Mouse (Mus musculus) layer of hippocampus, adult 2 months (tissue): Measurements from ENCODE around the gene Cbwd1. TPM values are rescaled to one million over a fixed set of nuclear protein-coding genes. Genes with fewer than 3 reads are reported as not detected.
A peak's percentile ranks its signal among the peaks of the same experiment; 100 is the strongest.
"Not testable (repeated sequence)": the region's sequence is repeated elsewhere in the genome, so short reads cannot be mapped to it uniquely, and the experiment has no call there.

Experiments used
- DNase-seq, 2 experiments: peaks; one replicate each; pipeline ENCODE4 v3.0.0; 2022; ENCODE audit warnings: low spot score in 2 of 2
- H3K27ac ChIP-seq: fragments of 200-600 bp; 2 replicates; pipeline ENCODE4 v1.8.1; 2022
- H3K4me3 ChIP-seq: fragments of 200-600 bp; 2 replicates; pipeline ENCODE4 v1.8.1; 2022; ENCODE audit warnings: mild to moderate bottlenecking
- CTCF ChIP-seq: fragments of 200-600 bp; conservative IDR thresholded peaks from 2 replicates; pipeline ENCODE4 v1.8.1; 2022; ENCODE audit warnings: antibody characterized with exemption, mild to moderate bottlenecking, moderate library complexity
- total RNA-seq, 2 experiments: library from RNA; stranded (reverse); gene quantifications; 2 replicates each; pipeline ENCODE4 v1.2.3; 2021

The Cbwd1 gene
- total RNA-seq, 2 experiments from 2014 or later: 14.8 to 16.4 TPM

DNA sequence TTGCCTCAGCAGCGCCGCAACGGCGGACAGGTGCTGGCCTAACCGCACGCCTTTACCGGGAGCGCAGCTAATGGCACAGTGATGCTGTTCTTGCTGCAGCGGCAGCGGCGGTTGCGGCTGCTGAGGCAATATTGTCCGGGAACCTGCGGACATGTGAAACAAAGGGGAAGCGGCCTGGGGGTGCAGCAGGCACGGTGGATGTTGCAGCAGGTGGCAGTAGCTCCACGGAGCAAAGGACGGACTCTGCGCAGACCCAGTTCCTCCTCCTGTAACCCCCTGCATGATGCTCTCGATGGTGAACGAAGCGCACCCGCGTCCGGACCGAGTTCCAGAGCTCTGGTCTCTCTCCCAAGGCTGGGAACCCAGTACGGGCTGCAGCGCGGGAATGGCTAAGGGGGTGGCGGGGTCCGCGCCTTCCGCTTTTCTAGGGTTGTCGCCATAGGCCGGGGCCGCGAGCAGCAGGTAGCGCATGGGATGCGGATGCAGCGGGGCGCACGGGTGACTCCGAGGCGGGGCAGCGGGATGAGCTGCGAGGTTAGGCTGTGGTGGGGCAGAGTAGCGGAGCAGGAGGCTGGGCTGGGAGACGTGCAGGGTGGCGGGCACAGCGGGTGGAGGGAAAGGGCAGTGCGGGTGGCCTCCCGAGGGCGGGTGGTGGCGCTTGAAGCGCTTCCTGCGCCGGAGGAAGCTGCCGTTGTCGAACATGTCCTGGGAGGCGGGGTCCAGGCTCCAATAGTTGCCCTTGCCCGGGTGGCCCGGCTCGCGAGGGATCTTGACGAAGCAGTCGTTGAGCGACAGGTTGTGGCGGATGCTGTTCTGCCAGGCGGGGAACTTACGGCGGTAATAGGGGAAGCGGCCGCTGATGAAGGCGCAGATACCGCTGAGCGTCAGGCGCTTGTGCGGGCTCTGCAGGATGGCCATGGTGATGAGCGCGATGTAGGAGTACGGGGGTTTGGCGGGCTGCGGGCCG, 61.5 kb downstream of the Cbwd1 start:
- no peak for TF ChIP-seq CTCF
- no peak overlapping the region for H3K27ac ChIP-seq
- no peak for DNase-seq
- peak overlapping the region; percentile 36 for H3K4me3 ChIP-seq

DNA sequence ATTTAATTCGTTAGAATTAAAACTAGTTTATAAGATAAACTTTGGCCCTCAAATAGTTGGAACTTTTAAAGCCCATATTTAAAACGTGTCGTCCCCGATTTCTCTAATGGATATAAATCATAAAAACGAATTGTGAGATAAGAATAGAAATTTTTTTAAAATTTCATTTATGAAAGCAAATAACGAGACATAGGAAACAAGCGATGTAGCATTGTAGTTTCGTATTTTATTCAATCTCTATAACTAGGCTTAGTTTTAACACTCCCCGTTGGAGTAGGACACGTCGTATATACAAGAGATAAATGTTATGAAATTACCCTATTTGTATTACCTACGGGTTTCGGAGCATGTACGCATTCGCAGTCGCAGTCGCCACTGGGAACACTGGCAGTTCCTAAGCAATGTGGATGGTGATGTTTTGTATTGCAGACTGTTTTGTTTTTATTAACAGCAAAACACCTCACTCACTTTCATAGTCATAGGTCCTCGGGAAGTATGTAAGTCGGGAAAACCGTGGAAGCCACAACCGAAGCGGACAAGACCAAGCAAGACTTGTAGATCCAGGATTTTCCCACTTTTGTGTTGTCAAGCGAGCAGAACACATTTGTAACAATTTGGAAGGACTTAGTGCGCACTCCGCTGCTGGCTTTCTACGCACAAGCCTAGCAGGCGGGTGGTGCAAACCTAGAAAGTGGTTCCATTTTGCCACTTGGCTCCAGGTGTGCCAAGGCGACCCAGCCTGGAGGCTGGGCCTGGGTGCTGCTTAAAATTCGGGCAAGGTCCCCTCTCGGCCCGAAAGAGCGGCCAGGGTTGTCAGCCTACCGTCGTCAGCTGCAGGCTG, 62.5 kb downstream of the Cbwd1 start:
- H3K4me3 ChIP-seq: no peak overlapping the region
- no peak for DNase-seq

DNA sequence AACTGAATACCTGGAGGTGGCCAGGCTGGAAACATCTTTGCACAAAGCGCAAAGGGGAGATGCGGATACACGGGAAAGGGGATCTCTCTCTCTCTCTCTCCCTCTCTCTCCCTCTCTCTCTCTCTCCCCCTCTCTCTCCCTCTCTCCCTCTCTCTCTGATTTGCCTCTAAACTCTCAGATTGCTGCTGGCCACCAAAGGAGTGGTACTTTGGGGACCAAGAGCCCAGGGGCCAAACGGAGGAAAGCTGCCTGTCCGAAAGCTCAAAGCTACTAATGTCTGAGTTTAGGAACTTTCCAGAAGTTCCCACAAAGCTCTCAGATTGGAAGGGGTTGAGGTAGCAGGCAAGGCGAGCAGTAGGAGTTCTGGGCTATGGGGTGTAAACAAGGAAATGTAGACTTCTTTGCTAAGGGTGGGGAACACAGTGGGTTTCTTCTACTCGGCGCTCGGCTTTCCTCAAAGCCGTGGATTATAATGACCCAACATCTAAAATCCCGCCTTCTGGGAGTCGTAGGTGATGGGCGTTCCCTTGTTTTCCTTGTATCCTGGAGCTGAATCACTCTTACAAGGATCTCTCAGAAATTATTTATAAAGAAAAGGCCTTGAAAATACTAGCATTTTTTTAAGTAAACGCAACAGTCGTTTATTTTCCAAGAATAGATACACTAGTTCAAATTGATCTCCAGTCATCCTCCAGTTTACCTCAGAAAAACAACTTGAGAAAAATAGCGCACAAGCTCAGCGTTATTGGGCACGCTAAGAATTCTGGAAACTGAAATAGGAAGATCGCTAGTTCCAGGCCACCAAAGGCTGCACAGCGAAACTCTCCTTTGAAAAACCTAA, 63.3 kb downstream of the Cbwd1 start:
- no peak for TF ChIP-seq CTCF
- H3K4me3 ChIP-seq: no peak overlapping the region
- no peak overlapping the region for H3K27ac ChIP-seq
- DNase-seq: no peak

More for the DNA sequence above, 62.5 kb downstream of the Cbwd1 start:
- no peak for TF ChIP-seq CTCF
- H3K27ac ChIP-seq: no peak overlapping the region

DNA sequence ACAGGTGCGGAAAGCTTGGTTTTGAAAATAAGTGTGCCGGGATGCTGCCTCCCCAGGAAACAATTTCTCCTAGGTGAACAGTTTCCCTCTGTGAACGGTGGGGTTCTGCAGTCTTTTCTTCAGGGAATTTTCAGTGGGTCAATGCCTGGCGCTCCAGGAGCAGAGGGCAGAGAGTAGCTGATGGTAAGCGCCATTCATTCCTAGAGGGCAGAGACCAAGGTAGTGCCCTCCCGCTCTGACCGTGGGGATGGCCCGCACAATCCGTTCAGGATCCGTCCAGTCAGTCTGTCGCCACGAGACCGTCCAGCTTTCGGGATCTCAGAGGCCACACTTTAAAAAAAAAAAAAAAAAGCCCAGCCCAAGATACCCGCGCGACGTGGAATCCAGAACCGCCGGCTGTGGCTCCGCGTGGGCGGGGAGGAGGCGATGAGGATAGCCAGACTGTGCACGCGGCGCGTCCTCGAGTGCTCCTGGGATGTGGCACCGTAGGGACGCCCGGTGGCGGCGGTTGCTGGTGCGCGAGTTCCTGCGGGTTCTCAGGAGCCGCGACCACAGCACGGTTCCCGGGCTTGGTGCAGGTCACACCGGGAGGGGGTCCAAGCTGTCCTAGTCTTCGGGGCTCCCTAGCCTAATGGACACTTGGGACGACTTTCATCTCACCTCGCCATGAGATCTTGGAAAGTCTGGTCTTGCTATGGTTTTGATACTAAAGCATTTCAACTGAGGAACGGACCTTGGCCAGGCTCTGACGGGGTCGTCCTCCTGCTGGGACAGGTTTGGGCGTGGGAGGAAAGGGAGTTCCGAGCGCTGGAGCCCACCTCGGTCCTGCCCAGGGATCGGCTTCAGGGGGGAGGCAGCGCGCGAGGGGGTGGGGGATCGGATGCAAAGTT, 64.2 kb downstream of the Cbwd1 start:
- H3K4me3 ChIP-seq: no peak overlapping the region
- DNase-seq: no peak
- H3K27ac ChIP-seq: no peak overlapping the region
- TF ChIP-seq CTCF: no peak

DNA sequence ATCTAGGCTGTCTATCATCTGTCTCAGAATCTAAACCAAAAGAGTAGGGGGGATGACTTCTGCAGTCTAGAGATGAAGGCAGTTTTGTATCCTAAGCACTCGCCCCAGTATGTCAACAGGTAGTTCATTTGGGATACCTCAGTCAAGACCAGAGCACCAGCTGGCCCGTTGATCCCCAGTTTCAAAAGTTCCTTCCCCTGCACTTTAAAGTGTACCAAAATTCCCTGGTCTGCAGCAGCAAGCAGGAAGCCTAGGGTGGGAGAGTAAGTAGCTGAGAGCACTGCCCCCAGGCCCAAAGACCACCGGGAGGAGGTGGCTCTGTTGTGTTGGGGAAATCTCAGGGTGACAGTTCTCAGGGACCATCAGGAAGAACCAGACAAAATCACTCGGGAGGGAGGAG, 64.9 kb downstream of the Cbwd1 start:
- H3K4me3 ChIP-seq: no peak overlapping the region
- DNase-seq: no peak
- H3K27ac ChIP-seq: no peak overlapping the region
- TF ChIP-seq CTCF: no peak

DNA sequence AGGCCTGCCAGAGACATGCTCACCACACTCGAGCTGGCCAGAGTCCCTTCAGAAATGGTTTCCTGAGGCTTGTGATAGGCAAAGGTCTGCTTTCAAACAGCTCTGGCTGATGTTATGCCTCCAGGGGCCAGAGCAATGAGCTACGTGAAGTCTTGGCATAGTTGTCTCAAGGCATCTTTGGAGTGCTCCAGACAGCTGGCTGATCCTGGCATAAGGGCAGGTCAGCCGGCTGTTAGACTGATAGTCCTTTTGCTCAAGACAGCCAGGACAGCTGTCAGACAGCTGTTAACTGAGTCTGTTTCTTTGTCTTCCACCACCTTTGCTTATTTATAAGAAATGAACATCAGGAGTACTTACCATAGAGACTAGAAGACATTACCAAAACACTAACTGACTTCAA, 74.5 kb downstream of the Cbwd1 start:
- Histone ChIP-seq H3K27ac (no peak overlapping the region), H3K4me3 (no peak overlapping the region)
- TF ChIP-seq CTCF: no peak
- no peak for DNase-seq

DNA sequence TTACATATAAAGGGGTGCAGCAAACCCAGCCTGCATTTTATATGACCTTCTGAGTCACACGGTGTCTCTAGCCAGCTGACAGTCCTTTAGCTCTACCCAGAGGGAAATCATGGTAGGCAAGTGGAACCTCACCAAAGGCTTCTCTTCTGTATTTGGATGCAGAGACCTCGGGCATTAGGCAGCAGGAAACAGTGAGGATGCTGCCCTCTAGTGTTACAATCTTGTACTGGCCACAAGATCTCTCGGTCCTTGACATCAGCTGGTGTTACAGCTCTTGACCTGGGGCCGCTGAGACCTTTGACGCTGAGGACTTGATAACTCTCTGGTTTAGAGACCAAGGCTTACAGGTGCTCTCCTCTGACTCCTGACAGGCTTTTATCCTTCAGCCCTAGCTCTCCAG, 75.9 kb downstream of the Cbwd1 start:
- Histone ChIP-seq H3K4me3 (no peak overlapping the region), H3K27ac (no peak overlapping the region)
- peak; percentile 24 to 67 for DNase-seq
- TF ChIP-seq CTCF: peak; percentile 94

DNA sequence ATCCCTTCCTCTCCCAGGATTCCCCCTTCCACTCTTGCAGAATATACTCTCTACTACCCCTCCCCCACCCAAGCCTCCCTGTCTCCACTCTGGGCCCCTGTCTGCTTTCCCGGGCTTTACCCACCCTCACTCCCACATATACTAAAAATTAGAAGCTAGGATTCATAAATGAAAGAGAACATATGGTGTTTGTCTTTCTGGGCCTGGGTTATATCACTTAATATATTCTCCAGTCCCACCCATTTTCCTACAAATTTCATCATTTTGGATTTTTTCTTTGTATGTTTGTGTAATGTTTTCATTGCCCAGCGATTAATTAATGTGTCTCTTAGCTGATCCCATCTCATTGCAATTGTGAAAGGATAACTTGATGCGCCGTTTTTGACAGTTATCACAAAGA, 80.2 kb downstream of the Cbwd1 start:
- DNase-seq: no peak
- TF ChIP-seq CTCF: no peak
- H3K27ac ChIP-seq: no peak overlapping the region
- no peak overlapping the region for H3K4me3 ChIP-seq

DNA sequence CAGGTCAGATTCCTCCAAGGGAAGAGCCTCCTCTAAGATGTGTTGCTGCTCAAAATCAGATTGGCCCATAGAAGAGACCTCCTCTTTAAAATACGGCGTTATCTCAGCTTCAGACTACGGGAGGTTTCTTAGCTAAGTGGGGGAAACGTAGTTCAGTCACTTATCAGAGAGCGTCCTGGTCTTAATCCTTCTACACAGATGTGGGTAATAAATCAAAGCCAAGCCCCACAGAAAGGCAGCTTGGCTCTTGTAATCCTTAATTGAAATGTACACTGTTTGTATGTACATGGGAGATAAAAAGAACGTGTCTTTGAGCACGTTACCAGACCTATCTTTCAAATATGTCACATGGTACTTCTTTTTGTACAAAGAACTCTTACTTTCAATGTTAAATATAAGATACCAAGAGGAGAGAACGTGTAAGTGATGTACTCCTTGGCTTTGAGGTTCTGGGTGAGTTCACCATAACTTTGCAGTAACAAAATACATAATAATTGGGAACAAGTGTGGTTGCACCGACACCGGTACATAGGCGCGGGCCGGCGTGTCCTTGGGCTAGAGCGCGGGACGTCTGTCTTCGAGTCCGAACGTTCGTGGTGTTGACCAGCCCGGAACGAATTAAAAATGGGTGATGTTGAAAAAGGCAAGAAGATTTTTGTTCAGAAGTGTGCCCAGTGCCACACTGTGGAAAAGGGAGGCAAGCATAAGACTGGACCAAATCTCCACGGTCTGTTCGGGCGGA, 86.1 kb downstream of the Cbwd1 start, which contains the start of gene Gm10053:
TSS of gene Gm10053 (plus strand) at position 558 of the 742 bp plus-strand sequence.
- DNase-seq, H3K4me3 ChIP-seq, H3K27ac ChIP-seq: not testable (repeated sequence)

DNA sequence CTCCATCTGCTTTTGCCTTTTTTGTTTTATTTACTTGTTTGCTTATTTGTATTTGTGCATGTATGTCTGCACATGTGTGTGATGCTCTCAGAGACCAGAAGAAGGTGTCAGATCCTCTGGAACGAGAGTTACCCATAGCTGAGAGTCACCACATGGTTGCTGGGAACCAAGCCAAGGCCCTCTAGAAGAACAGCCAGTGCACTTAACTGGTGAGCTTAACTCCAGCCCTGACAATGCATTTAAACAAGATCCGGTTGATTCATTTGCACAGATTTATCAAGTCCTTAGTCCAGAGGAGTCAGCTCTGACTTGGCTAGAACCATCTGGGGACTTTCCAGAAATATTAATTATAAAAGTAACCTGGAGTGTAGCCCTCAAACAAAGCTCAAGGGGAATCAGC, 87.5 kb downstream of the Cbwd1 start:
- DNase-seq: no peak

More for the DNA sequence above, 87.5 kb downstream of the Cbwd1 start:
- no peak for TF ChIP-seq CTCF
- Histone ChIP-seq H3K4me3 (no peak overlapping the region), H3K27ac (no peak overlapping the region)
